Comparison of ENCODE assay signal across 31 mouse cellular contexts in genomic region chr10:4174717-4175116, GRCm38 (mm10).
A peak's percentile ranks its signal among the peaks of the same experiment; 100 is the strongest.
DNase-seq lines count a peak whose midpoint lies in the region; ATAC-seq lines count a peak whose summit lies in the region.
"Had no signal": no experiment of that assay in that cellular context is flagged by ENCODE, and none has a peak within 500 bp of the region (broad histone marks: within the 10 kb centered on the region; RNA-seq: fewer than 3 reads in every experiment).

No protein-coding gene starts in this region.

- ATAC-seq in hindbrain, embryonic 12.5 days (ENCODE audit: low FRiP score) = no peak
- no peak for ATAC-seq in hindbrain, embryonic 14.5 days (ENCODE audit: low FRiP score)
- ATAC-seq in granulocyte monocyte progenitor cell, adult 5-6 weeks (replicated peaks; ENCODE audit: poor library complexity, severe bottlenecking) = peak; percentile 73
- ATAC-seq: intestine, postnatal 0 days; liver, embryonic 12.5 days; liver, postnatal 0 days; Patski had no signal

- no peak overlapping the region for H3K4me3 ChIP-seq in heart, embryonic 10.5 days
- H3K4me3 ChIP-seq in hindbrain, embryonic 12.5 days = no peak overlapping the region
- no peak overlapping the region for H3K4me3 ChIP-seq in hindbrain, embryonic 14.5 days (replicated peaks; ENCODE audit: low read length)
- H3K4me3 ChIP-seq: embryonic facial prominence, embryonic 15.5 days; forebrain, embryonic 12.5 days; heart, embryonic 13.5 days; left cerebral cortex, adult 2 months; limb, embryonic 13.5 days; liver, embryonic 12.5 days; neural tube, embryonic 12.5 days; stomach, embryonic 15.5 days had no signal

- WGBS in heart, embryonic 10.5 days = 70% methylated on average over 3 of the region's 3 CpGs
- WGBS in hindbrain, embryonic 12.5 days = 92% methylated on average over 3 of the region's 3 CpGs
- 90% methylated on average over 3 of the region's 3 CpGs for WGBS in hindbrain, embryonic 14.5 days

- no peaks in the 10 kb centered on the region for H3K27me3 ChIP-seq in heart, embryonic 10.5 days (ENCODE audit: insufficient read depth, poor library complexity, severe bottlenecking)
- no peaks in the 10 kb centered on the region for H3K27me3 ChIP-seq in hindbrain, embryonic 12.5 days
- H3K27me3 ChIP-seq in hindbrain, embryonic 14.5 days (ENCODE audit: control insufficient read depth, insufficient read depth, low read length) = no peaks in the 10 kb centered on the region
- H3K27me3 ChIP-seq: embryonic facial prominence, embryonic 15.5 days; forebrain, embryonic 12.5 days; heart, embryonic 13.5 days; limb, embryonic 13.5 days; liver, embryonic 12.5 days; neural tube, embryonic 12.5 days; Patski; stomach, embryonic 15.5 days had no signal

- no peak overlapping the region for H3K9ac ChIP-seq in hindbrain, embryonic 12.5 days
- H3K9ac ChIP-seq in hindbrain, embryonic 14.5 days = no peak overlapping the region
- H3K9ac ChIP-seq: embryonic facial prominence, embryonic 15.5 days; forebrain, embryonic 12.5 days; forebrain, postnatal 0 days; heart, embryonic 13.5 days; limb, embryonic 13.5 days; liver, embryonic 12.5 days; liver, postnatal 0 days; neural tube, embryonic 12.5 days; stomach, embryonic 15.5 days had no signal

- no peaks in the 10 kb centered on the region for H3K36me3 ChIP-seq in heart, embryonic 10.5 days
- no peaks in the 10 kb centered on the region for H3K36me3 ChIP-seq in hindbrain, embryonic 12.5 days
- no peaks in the 10 kb centered on the region for H3K36me3 ChIP-seq in hindbrain, embryonic 14.5 days (replicated peaks; ENCODE audit: control insufficient read depth, insufficient read depth)
- H3K36me3 ChIP-seq: embryonic facial prominence, embryonic 15.5 days; forebrain, embryonic 12.5 days; G1E; heart, embryonic 13.5 days; limb, embryonic 13.5 days; liver, embryonic 12.5 days; neural tube, embryonic 12.5 days; stomach, embryonic 15.5 days had no signal

- DNase-seq in heart, adult 11 months = peak; percentile 94
- DNase-seq in heart, embryonic 10.5 days (ENCODE audit: low spot score) = no peak
- no peak for DNase-seq in hindbrain, embryonic 14.5 days (ENCODE audit: low spot score)
- peak; percentile 49 for DNase-seq in A20 (ENCODE audit: low read depth, low spot score)
- no peak for DNase-seq in urinary bladder, adult 18-20 months (ENCODE audit: low spot score in 2 of 2)
- DNase-seq in embryo, embryonic 11 days = no peak
- DNase-seq: adrenal gland, postnatal 14 days; cerebellum, adult 18-20 months; cerebellum, postnatal 10 days; forebrain, postnatal 0 days; gastrocnemius, postnatal 10 days; heart, postnatal 36 days; kidney, adult 9 months; kidney, postnatal 14 days; liver, postnatal 0 days; midbrain, embryonic 14.5 days; right cerebral cortex, postnatal 25 days had no signal

- no peak overlapping the region for H3K27ac ChIP-seq in heart, embryonic 10.5 days
- peak overlapping the region; percentile 30; the same call in 1 of the 2 replicates for H3K27ac ChIP-seq in hindbrain, embryonic 12.5 days
- no peak overlapping the region for H3K27ac ChIP-seq in hindbrain, embryonic 14.5 days
- H3K27ac ChIP-seq: embryonic facial prominence, embryonic 15.5 days; forebrain, embryonic 12.5 days; heart, embryonic 13.5 days; left cerebral cortex, adult 2 months; limb, embryonic 13.5 days; liver, embryonic 12.5 days; macrophage; neural tube, embryonic 12.5 days had no signal

- H3K9me3 ChIP-seq in heart, embryonic 10.5 days = no peaks in the 10 kb centered on the region
- H3K9me3 ChIP-seq in hindbrain, embryonic 12.5 days (replicated peaks) = no peaks in the 10 kb centered on the region
- H3K9me3 ChIP-seq in hindbrain, embryonic 14.5 days (ENCODE audit: control insufficient read depth, low read length) = no peaks in the 10 kb centered on the region
- H3K9me3 ChIP-seq: embryonic facial prominence, embryonic 15.5 days; forebrain, embryonic 12.5 days; G1E; heart, embryonic 13.5 days; liver, embryonic 12.5 days; neural tube, embryonic 12.5 days; stomach, embryonic 15.5 days had no signal

- H3K4me1 ChIP-seq in heart, embryonic 10.5 days = 0 out of 2 replicates have a peak, but pooled peaks cover 2% of the 10 kb centered on the region
- peaks cover 8% of the 10 kb centered on the region; the same call in 1 of the 2 replicates for H3K4me1 ChIP-seq in hindbrain, embryonic 12.5 days
- H3K4me1 ChIP-seq in hindbrain, embryonic 14.5 days (replicated peaks; ENCODE audit: control insufficient read depth, insufficient read depth, low read length) = 0 out of 2 replicates have a peak, but pooled peaks cover 6% of the 10 kb centered on the region
- H3K4me1 ChIP-seq: forebrain, embryonic 12.5 days; liver, embryonic 12.5 days; neural tube, embryonic 12.5 days had no signal

- no peak overlapping the region for H3K4me2 ChIP-seq in hindbrain, embryonic 12.5 days (replicated peaks)
- H3K4me2 ChIP-seq in hindbrain, embryonic 14.5 days (replicated peaks) = no peak overlapping the region
- H3K4me2 ChIP-seq: embryonic facial prominence, embryonic 15.5 days; forebrain, embryonic 12.5 days; heart, embryonic 13.5 days; limb, embryonic 13.5 days; liver, embryonic 12.5 days; neural tube, embryonic 12.5 days; stomach, embryonic 15.5 days had no signal

Comparison
In these comparisons a context has a peak if more than half of its experiments do, and no peak if none do; other contexts are left out.
1. DNase-seq: peak in heart, adult 11 months (single experiment) and A20 (single experiment); none in heart, embryonic 10.5 days (single experiment), hindbrain, embryonic 14.5 days (single experiment), urinary bladder, adult 18-20 months (0 of 2) and embryo, embryonic 11 days (single experiment).